Mouse (Mus musculus): ENCODE results near the gene Apoa2. TPM values are rescaled to one million over a fixed set of nuclear protein-coding genes. Genes with fewer than 3 reads are reported as not detected.

Apoa2 gene
- total RNA-seq, 4 experiments from 2014 or later, result 1.7 to 2.8 (median 2.6) TPM

DNA sequence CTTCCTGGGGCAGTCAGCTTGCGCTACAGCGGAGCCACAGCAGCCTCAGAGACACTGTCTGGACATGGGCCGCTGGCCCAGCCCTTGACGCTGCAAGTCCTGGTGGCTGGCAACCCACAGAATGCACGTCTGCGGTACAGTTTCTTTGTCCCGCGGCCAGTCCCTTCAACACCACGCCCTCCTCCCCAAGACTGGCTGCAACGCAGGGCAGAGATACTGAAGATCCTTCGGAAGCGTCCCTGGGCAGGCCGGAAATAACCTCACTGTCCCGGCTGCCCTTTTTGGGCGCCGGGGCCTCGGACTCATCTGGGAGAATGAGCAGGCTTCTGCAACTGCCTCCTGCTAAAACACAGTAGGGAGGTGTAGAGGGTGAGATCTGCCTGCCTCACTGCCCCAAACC, 34.1 kb downstream of the Apoa2 start:
- DNase-seq (ENCODE audit: low spot score in 2 of 2), result no peak

DNA sequence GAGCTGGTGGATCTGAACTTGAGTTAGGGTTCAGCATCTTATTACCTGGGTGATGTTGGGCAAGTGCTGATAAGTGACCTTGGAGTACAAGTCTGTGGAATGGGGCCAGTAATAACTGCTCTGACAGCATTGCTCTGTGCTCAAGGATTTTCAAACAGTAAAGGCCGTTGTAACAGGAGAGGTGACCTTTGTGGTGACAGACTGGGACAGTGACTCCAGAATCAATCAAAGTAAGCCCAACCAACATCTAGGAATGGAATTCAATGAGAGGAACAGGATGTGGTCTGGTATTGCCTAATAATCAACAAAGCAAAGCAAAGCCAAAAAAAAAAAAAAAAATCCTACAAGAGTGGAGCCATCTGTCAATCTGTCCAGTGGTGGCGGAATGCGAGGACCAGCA, 35.5 kb downstream of the Apoa2 start:
- no peak for DNase-seq (ENCODE audit: low spot score in 2 of 2)

DNA sequence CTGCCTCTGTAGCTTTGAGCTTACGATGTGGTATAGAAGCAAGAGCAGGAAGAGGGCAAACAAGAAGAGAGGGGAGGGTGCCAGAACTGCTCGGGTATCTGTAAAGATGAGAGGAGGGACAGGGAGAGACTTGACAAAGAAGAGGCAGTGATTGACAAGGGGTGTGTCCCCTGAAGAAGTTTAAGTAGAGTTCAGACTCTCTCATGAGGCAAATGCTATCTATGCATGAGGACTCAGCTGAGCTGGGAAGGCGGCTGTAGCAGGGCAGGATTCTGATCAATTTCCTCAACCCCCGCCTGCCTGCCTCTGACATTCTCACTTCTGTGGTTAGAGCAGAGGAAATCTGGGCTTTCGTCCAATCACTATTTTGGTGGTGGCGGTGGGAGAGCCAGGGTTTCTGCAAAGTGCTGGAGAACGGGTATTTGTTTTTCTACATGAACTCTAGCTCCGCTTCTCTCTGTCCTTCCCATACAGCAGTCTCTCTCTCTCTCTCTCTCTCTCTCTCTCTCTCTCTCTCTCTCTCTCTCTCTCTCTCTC, 37.8 kb downstream of the Apoa2 start:
- peak; percentile 61 to 89 for DNase-seq (ENCODE audit: low spot score in 2 of 2)

DNA sequence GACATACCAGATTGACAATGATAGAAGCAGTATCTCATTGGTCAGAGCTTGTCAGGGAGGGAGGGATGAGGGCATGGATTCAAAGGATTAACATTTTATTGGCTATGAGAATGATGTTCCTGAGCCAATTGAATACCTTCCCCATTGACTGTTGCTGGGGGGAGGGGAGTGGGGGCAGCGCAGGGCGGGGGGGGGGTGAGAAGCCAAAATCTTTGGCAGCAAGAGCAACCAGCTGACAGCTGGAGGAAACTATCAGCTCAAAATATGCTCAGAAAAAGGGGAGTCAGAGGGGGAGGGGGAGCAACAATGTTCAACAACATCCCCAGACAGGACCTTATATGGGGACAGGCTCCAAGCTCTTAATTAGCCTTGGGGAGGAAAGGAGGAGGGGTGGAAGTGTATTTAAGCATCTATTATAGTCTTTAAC, 38.3 kb downstream of the Apoa2 start:
- peak in 1 of 2 experiments; percentile 61 for DNase-seq (ENCODE audit: low spot score in 2 of 2)

DNA sequence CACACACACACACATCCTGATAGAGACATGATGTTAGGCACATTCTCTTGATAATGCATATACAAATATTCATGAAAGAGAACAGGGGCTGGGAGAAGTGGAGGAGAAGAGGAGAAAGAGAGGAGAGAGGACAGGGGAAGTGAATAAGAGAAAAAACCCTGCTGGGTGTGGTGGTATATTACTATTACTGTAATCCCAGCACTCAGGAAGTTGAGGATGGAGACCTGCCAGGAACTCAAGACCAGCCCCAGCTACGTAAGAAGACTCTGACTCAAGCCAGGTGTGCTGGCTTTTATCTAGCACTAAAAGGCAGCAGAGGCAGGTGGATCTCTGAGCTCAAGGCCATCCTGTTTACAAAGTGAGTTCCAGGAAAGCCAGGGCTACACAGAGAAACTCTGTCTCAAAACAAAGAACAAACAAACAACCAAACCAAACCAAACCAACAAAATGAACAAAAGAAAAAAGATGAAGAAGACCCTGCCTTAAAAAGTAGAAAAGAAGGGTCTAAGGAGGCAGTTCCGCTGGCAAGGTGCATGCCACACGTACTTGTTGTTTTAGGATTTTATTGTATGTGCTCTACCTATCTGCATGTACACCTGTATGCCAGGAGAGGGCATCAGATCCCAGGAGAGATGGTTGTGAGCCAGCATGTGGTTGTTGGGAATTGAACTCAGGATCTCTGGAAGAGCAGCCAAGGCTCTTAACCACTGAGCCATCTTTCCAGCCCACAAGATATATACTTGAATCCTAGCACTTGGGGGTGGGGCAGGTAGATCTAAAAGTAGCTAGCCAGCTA, 39.0 kb downstream of the Apoa2 start:
- no peak for DNase-seq (ENCODE audit: low spot score in 2 of 2)

DNA sequence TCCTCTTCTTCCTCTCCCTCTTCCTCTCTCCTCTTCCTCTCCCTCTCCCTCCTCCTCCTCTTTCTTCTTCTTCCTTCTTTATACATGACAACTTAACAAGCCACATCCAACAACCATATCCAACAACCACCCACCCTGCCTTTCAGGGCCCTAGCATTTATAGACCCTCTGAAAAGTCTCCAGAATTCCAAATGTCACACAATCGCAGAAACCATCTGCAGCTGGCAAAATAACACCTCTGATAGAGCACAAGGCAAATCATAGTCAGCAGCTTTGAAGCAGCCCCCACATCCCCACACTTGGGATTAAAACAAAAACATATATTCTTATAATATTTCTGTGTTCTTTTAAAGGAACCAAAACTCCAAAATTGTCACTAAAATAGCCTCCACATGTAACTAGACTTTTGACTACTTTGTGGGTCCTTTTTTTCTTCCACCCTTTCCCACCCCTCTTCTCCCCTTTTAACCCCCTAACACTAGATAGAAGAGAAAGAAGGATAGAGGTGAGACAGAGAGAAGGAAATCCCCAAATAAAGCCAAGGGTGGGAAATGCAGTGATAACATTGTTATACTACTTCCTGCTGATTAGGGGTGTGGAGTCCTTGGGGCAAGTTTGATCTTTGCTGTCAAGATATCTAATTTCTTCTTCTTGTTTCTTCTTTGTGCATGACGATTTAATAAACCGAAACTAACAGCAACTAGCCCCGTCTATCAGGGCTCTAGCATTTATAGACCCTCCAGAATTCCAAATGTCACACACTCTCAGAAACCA, 41.3 kb downstream of the Apoa2 start:
- DNase-seq (ENCODE audit: low spot score in 2 of 2), result peak in 1 of 2 experiments; percentile 56

DNA sequence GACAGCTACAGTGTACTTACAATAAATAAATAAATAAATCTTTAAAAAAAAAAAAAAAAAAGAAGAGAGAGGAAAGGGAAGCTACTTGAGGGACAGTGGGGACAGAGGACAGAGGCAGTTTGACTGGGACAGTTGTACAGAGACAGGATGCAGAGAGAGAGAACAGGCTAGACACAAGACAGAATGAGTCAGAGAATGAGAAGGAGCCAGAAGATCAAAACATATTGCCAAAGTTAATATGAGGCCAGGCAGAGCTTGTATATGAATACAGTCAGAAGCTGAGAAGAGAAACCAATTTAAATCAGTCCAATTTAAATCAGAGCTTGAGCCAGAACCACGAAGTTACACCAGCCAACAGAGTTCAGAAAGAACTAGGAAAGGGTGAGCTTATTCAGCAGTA, 43.5 kb downstream of the Apoa2 start:
- DNase-seq (ENCODE audit: low spot score in 2 of 2), result no peak

DNA sequence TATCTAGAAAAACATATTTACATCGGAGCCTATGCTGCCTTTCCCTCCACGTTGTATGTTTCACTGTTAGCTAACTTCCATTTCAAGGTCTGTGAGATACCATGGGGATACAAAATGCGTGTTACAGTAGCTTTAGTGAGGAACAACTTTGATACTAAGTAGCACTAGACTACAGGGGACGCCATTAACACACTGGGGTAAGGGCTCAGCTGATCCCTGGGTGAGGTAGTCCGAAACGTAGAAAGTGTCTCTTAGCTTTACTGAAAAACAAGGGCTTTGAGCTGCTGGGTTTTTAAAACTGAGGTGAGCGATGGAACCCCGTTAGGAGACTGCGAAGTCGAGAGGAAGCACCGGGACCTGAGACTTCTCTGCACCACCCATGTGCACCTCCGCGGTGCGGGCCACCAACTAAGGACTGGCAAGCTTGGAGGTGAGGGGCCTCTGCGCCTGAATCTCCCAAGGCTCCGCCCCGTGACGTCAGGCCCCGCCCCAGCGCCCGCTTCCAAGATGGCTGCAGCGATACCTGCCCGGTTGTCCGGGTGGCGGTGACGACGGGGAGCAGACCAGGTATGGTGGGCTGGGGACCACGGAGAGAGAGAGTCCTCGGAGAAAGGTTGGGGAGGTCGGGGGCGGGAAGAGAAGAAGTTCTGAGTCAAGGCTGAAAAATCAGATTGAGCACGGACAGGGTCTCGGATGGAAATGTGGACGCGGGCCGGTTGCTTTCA, 45.2 kb downstream of the Apoa2 start, which contains the start of gene B4galt3:
Gene B4galt3, plus strand, starts transcription at position 481 of the 725 bp plus-strand sequence.
- peak; percentile 91 to 96 for DNase-seq (ENCODE audit: low spot score in 2 of 2)

DNA sequence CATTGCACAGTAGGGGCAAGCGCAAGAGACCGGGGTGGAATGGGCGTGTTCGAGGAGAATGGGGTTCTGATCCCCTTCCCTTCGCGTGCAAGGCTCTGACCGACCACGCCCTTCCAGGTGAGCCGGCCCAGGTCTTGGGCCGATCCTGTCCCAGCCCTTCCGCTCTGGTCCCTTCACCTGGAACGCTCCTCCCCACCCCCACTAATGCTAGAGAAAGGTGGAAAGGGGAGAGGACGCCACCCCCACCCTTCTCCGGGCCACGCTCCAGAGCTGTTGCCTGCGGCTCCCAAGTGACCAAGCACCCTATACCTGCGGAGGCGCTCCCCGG, 45.7 kb downstream of the Apoa2 start:
- DNase-seq (ENCODE audit: low spot score in 2 of 2), result no peak

DNA sequence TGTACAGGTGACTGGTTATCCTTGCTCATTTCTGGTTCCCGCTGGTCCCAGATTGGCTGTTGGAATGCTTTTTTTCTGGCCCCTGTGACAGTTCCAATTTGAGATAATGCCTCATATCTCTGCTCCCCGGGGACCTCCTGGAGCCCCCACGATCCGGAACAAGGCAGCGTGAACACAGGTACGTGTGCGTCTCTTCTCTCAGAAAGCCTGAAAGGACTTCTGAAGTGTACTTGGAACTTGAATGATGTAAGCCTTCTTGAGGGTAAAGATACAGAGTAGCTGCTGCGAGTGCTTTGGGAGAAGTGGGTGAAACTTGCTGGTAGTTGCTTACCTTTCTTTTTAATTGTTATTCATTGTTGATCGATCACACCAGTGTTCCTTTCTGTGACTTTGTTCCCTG, 46.3 kb downstream of the Apoa2 start:
- DNase-seq (ENCODE audit: low spot score in 2 of 2), result no peak

DNA sequence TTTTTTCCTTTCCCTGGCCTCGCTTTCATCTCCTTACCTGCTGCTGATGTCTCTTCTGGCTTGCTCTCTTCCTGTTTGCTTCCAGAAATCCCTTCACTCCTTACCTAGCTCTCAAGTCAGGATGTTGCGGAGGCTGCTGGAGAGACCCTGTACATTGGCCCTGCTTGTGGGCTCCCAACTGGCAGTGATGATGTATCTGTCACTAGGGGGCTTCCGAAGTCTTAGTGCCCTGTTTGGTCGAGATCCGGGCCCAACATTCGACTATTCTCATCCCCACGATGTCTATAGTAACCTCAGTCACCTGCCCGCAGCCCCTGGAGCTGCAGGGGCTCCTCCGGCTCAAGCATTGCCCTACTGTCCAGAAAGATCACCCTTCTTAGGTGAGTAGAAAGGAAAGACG, 46.8 kb downstream of the Apoa2 start:
- no peak for DNase-seq (ENCODE audit: low spot score in 2 of 2)

DNA sequence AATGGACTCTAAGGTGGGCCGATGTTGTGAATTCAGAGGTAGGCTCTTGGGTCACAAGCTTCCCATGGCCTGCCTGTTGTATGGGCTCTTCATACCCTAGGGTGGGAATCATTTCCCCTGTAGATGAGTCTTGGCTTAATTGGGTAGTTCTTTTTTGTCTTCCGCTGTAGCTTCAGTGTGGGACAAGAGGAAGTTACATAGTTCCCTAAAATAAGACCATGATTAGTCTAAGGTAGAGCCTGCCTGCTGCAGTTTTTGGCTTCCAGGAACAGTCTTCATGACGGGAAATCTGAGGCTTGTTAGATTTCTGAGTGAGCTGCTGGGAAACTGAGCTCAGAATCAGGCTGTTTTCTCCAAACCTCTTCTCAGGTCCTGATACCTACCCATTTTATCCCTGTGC, 47.2 kb downstream of the Apoa2 start:
- DNase-seq (ENCODE audit: low spot score in 2 of 2), result no peak

DNA sequence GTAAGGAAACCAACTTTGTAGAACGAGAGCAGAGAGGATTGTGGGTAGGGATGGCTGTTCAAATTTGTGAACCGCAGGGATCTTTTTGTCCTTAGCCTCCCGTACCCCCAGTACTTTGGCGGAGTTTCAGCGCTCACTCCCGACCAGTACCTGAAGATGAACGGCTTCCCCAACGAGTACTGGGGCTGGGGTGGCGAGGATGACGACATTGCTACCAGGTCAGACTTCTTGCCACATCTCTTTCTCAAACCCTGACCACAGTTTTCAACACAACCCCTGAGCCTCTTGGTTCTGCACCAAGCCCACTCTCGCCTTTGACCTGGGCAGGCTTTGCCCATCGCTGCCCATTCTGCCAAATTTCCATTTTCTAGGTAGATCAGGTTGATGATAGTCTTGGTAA, 49.3 kb downstream of the Apoa2 start:
- no peak for DNase-seq (ENCODE audit: low spot score in 2 of 2)

DNA sequence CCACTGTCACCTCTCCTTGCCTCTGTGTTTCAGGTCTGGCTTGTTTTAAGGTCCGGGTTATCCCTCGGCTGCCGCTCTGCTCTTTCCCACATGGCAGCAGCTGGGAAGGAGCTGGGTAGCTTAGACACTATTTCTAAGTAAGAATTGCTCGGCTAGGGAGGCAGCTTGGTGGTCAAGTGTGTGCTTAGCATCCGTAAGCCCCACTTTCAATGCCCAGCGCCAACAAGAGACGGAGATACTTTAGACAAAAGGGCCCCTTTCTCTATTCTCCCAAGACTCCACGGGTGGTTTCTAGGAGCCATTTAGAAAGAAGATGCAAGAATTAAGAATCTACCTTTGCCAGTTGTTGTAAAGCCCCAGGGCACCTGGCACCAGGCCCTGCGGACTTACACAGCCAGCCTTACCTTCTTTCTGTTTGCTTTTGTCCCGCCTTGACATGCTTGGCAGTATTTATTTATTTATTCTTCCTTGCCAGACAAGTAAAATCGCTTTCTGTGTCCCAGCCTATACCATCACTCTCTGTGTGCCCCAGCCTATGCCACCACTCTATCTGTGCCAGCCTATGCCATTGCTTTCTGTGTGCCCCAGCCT, 50.4 kb downstream of the Apoa2 start:
- DNase-seq (ENCODE audit: low spot score in 2 of 2), result no peak

Other genes starting within 250 kb of the Apoa2 start
- gene Fcgr2b, start 248.5 kb upstream of the Apoa2 start, total RNA-seq (2022), result 10 to 100 TPM in 2 of 4 experiments, 1 to 10 TPM in 2; 4.8 to 24.1 (median 10.7) TPM
- gene Fcgr4, start 206.1 kb upstream of the Apoa2 start, total RNA-seq (2022), result under 1 TPM in 3 of 4 experiments, not detected in 1; 0.30 to 0.72 (median 0.43) TPM
- 10 to 100 TPM; 10.6 to 36.7 (median 22.6) TPM for gene Fcgr3, start 160.1 kb upstream of the Apoa2 start, total RNA-seq (2022)
- 1 to 10 TPM; 1.0 to 1.8 (median 1.2) TPM for gene Cfap126, start 111.1 kb upstream of the Apoa2 start, total RNA-seq (2022)
- gene Sdhc, start 74.5 kb upstream of the Apoa2 start, total RNA-seq (2022), result 100 to 1,000 TPM; 196 to 228 (median 209) TPM
- under 1 TPM; 0.30 to 0.53 (median 0.35) TPM for gene Mpz, start 74.3 kb upstream of the Apoa2 start, total RNA-seq (2022)
- gene Pcp4l1, start 28.8 kb upstream of the Apoa2 start, total RNA-seq (2022), result 100 to 1,000 TPM; 165 to 185 (median 176) TPM
- under 1 TPM; 0.14 to 0.55 (median 0.31) TPM for gene Nr1i3, start 11.1 kb upstream of the Apoa2 start, total RNA-seq (2022)
- 10 to 100 TPM; 70.2 to 87.9 (median 76.7) TPM for gene Tomm40l, start 2.5 kb upstream of the Apoa2 start, total RNA-seq (2022)
- 10 to 100 TPM in 3 of 4 experiments, 1 to 10 TPM in 1; 9.1 to 63.9 (median 28.2) TPM for gene Fcer1g, start 9.3 kb downstream of the Apoa2 start, total RNA-seq (2022)
- gene Adamts4, start 25.4 kb downstream of the Apoa2 start, total RNA-seq (2022), result 10 to 100 TPM; 13.0 to 14.1 (median 13.3) TPM
- gene Ndufs2, start 26.3 kb downstream of the Apoa2 start, total RNA-seq (2022), result 100 to 1,000 TPM; 285 to 306 (median 298) TPM
- gene B4galt3, start 45.3 kb downstream of the Apoa2 start, total RNA-seq (2022), result 10 to 100 TPM; 60.7 to 69.2 (median 63.4) TPM
- gene Ppox, start 56.1 kb downstream of the Apoa2 start, total RNA-seq (2022), result 10 to 100 TPM; 29.1 to 35.0 (median 30.4) TPM
- 10 to 100 TPM; 46.5 to 56.3 (median 50.5) TPM for gene Usp21, start 62.9 kb downstream of the Apoa2 start, total RNA-seq (2022)
- gene Ufc1, start 70.0 kb downstream of the Apoa2 start, total RNA-seq (2022), result 100 to 1,000 TPM; 103 to 116 (median 110) TPM
- gene Dedd, start 104.1 kb downstream of the Apoa2 start, total RNA-seq (2022), result 10 to 100 TPM; 35.0 to 39.7 (median 37.4) TPM
- gene Nit1, start 120.6 kb downstream of the Apoa2 start, total RNA-seq (2022), result 10 to 100 TPM; 35.8 to 48.8 (median 43.5) TPM
- gene Pfdn2, start 120.6 kb downstream of the Apoa2 start, total RNA-seq (2022), result 100 to 1,000 TPM; 107 to 204 (median 164) TPM
- 10 to 100 TPM in 3 of 4 experiments, 1 to 10 TPM in 1; 10.0 to 12.8 (median 12.4) TPM for gene Klhdc9, start 135.7 kb downstream of the Apoa2 start, total RNA-seq (2022)
- 1 to 10 TPM; 4.3 to 4.9 (median 4.6) TPM for gene Nectin4, start 145.0 kb downstream of the Apoa2 start, total RNA-seq (2022)
- gene Arhgap30, start 163.9 kb downstream of the Apoa2 start, total RNA-seq (2022), result 1 to 10 TPM; 2.1 to 5.5 (median 3.0) TPM
- gene Usf1, start 186.3 kb downstream of the Apoa2 start, total RNA-seq (2022), result 100 to 1,000 TPM in 1 of 4 experiments, 10 to 100 TPM in 3; 89.5 to 102 (median 96.9) TPM
- gene Tstd1, start 193.8 kb downstream of the Apoa2 start, total RNA-seq (2022), result 1 to 10 TPM; 1.5 to 3.2 (median 2.4) TPM
- gene F11r, start 212.5 kb downstream of the Apoa2 start, total RNA-seq (2022), result 10 to 100 TPM in 2 of 4 experiments, 1 to 10 TPM in 2; 7.7 to 10.3 (median 9.1) TPM

Data from left cerebral cortex, adult 8-10 months (tissue).